Mouse (Mus musculus) hindbrain, embryonic 14.5 days (tissue): ENCODE results near the gene Oaz1. TPM values are rescaled to one million over a fixed set of nuclear protein-coding genes. Genes with fewer than 3 reads are reported as not detected.

ENCODE experiments used
- ATAC-seq: fragments of 200-750 bp; cut with Nextera tagmentation; 2 replicates; pipeline ENCODE4 v1.8.0; 2017; ENCODE audit warnings: moderate number of reproducible peaks, mild to moderate bottlenecking, moderate TSS enrichment, moderate library complexity; ENCODE audit not compliant: low FRiP score
- DNase-seq: peaks from one replicate; pipeline ENCODE4 v3.0.0-alpha.2; 2015; ENCODE audit warnings: low spot score
- H3K27ac ChIP-seq: fragments of 300-500 bp; sonication (generic); 2 replicates; pipeline ENCODE4 v1.5.1; 2014; ENCODE audit warnings: mild to moderate bottlenecking, moderate library complexity
- H3K27me3 ChIP-seq: fragments of 300-500 bp; sonication (generic); 2 replicates; pipeline ENCODE4 v1.6.1; 2014; ENCODE audit warnings: mild to moderate bottlenecking, low read length, mixed read lengths; ENCODE audit not compliant: control insufficient read depth, insufficient read depth
- H3K36me3 ChIP-seq: fragments of 300-500 bp; sonication (generic); replicated peaks from 2 replicates; pipeline ENCODE4 v1.6.1; 2014; ENCODE audit not compliant: control insufficient read depth, insufficient read depth
- H3K4me1 ChIP-seq: fragments of 300-500 bp; sonication (generic); replicated peaks from 2 replicates; pipeline ENCODE4 v1.6.1; 2014; ENCODE audit warnings: antibody characterized with exemption, low read length, mixed read lengths; ENCODE audit not compliant: control insufficient read depth, insufficient read depth
- H3K4me2 ChIP-seq: fragments of 300-500 bp; sonication (generic); replicated peaks from 2 replicates; pipeline ENCODE4 v1.6.1; 2014; ENCODE audit warnings: mild to moderate bottlenecking, moderate library complexity
- H3K4me3 ChIP-seq: fragments of 300-500 bp; sonication (generic); replicated peaks from 2 replicates; pipeline ENCODE4 v1.5.1; 2014; ENCODE audit warnings: mild to moderate bottlenecking, low read length
- H3K9ac ChIP-seq: fragments of 300-500 bp; sonication (generic); 2 replicates; pipeline ENCODE4 v1.6.1; 2014
- H3K9me3 ChIP-seq: fragments of 300-500 bp; sonication (generic); 2 replicates; pipeline ENCODE4 v1.6.1; 2016; ENCODE audit warnings: low read length; ENCODE audit not compliant: control insufficient read depth
- WGBS: fragments of 180-500 bp; shearing (Covaris S2); extraction: QIAGEN DNeasy Blood & Tissue Kit; methylation state at CpG from one replicate; pipeline ENCODE4 v1.1.7; 2014; 5-methylcytosine and 5-hydroxymethylcytosine counted together
- polyA plus RNA-seq: library from polyadenylated mRNA; unstranded; fragments of >200 nt; fragmentation: Nextera tagmentation; extraction: Ambion mirVana; gene quantifications from 2 replicates; pipeline ENCODE4 v1.2.1, GENCODE M21; 2014

Gene Oaz1
- polyA plus RNA-seq, 1 experiment from 2014 or later: 1,195 TPM

- Histone ChIP-seq H3K4me2 (no peak overlapping the region), H3K36me3 (no peaks in the 10 kb centered on the region)
Measured at GRCm38 (mm10) chr10:80818599-80819281, 7.7 kb upstream of the Oaz1 start.

DNA sequence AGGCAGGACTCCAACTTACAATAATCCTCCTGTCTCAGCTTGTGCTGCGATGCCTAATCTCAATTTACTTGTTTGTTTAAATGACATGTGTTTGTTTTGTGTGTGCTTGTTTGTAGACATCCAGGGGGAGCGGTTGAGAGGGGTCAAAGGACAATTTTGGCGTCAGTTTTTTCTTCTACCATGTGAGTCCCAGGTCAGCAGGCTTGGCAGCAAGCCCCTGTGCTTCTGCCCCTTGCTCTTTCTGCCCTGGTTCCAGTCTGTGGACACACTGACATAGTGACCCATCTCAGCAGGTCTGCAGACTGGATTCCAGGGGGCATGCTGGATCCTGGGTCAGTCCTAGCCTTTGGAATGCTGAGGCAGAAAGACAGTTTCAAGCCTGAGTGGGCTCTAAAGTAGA is 7.0 kb upstream of the Oaz1 start:
- ATAC-seq: no peak
- no peak overlapping the region for H3K4me2 ChIP-seq
- H3K4me3 ChIP-seq: no peak overlapping the region
- H3K36me3 ChIP-seq: no peaks in the 10 kb centered on the region
- H3K27me3 ChIP-seq: no peaks in the 10 kb centered on the region
- 66% methylated on average over 3 of the region's 3 CpGs for WGBS
- H3K9me3 ChIP-seq: no peaks in the 10 kb centered on the region
- no peak for DNase-seq
- no peaks in the 10 kb centered on the region for H3K4me1 ChIP-seq
- H3K27ac ChIP-seq: no peak overlapping the region
- no peak overlapping the region for H3K9ac ChIP-seq

More at GRCm38 (mm10) chr10:80818599-80819281, 7.7 kb upstream of the Oaz1 start:
- Histone ChIP-seq H3K4me1 (no peaks in the 10 kb centered on the region), H3K27me3 (no peaks in the 10 kb centered on the region), H3K4me3 (no peak overlapping the region), H3K27ac (no peak overlapping the region), H3K9ac (no peak overlapping the region), H3K9me3 (no peaks in the 10 kb centered on the region)
- WGBS: 58% methylated on average over 6 of the region's 6 CpGs
- no peak for ATAC-seq
- DNase-seq: no peak

DNA sequence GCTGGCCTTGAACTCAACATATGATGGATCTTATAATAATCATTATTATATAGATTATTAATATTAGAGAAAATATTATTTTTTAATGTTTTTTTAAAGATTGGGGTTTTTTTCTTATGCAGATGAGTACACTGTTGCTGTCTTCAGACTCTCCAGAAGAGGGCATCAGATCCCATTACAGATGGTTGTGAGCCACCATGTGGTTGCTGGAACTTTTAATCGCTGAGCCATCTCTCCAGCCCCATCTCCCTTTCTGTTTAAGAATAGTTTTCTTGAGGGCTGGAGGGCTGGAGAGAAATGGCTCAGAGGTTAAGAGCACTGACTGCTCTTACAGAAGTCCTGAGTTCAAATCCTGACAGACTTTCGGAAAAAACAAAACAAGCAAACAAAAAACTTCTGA is 4.5 kb upstream of the Oaz1 start:
- H3K9me3 ChIP-seq: no peaks in the 10 kb centered on the region
- no peaks in the 10 kb centered on the region for H3K27me3 ChIP-seq
- H3K4me1 ChIP-seq: no peaks in the 10 kb centered on the region
- no peak overlapping the region for H3K4me2 ChIP-seq
- WGBS: 44% methylated on average over 2 of the region's 2 CpGs
- DNase-seq: no peak
- H3K27ac ChIP-seq: no peak overlapping the region
- no peaks in the 10 kb centered on the region for H3K36me3 ChIP-seq
- H3K4me3 ChIP-seq: no peak overlapping the region
- H3K9ac ChIP-seq: no peak overlapping the region
- no peak for ATAC-seq

DNA sequence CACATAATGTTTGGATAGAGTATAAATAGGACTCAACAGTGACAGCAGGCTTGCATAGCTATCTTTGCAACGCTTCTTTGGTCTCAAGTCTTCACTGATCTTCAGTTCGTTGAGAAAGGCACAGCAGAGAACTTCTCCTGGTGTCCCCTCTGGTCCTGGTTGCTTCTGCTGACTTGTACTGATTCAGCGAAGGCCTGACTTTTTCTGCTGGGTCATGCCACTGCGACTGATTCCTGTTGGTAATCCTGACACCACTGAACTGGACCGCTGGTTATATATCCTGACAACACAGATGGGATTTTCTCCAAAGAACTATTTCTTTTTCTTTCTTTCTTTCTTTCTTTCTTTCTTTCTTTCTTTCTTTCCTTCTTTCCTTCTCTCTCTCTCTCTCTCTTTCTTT is 3.9 kb upstream of the Oaz1 start:
- DNase-seq: no peak
- Histone ChIP-seq H3K9me3 (no peaks in the 10 kb centered on the region), H3K36me3 (no peaks in the 10 kb centered on the region), H3K4me1 (peaks cover 1% of the 10 kb centered on the region), H3K27me3 (no peaks in the 10 kb centered on the region), H3K27ac (no peak overlapping the region), H3K9ac (no peak overlapping the region), H3K4me3 (no peak overlapping the region), H3K4me2 (no peak overlapping the region)
- 90% methylated on average over 5 of the region's 5 CpGs for WGBS
- ATAC-seq: no peak

DNA sequence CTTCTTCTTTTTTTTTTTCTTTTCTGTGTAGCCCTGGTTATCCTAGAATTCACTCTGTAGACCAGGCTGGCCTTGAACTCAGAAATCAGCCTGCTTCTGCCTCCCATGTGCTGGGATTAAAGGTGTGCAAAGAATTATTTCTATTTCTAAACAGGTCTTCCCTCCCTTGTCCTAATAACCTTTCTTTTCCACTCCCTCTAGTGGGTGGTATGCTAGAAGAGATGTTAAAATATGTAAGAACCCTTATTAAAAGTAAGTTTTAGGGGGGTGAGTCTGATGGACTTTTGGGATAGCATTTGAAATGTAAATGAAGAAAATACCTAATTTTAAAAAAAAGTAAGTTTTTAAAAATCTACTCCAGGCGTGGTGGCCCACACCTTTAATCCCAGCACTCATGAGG is 3.1 kb upstream of the Oaz1 start:
- Histone ChIP-seq H3K27ac (no peak overlapping the region), H3K27me3 (no peaks in the 10 kb centered on the region)
- WGBS: 93% methylated on average over 1 of the region's 1 CpGs

GRCm38 (mm10) chr10:80823847-80824643 is 2.4 kb upstream of the Oaz1 start:
- Histone ChIP-seq H3K27me3 (no peaks in the 10 kb centered on the region), H3K36me3 (peaks cover under 1% of the 10 kb centered on the region), H3K4me3 (no peak overlapping the region), H3K9me3 (no peaks in the 10 kb centered on the region), H3K4me2 (no peak overlapping the region), H3K9ac (no peak overlapping the region), H3K4me1 (peaks cover 12% of the 10 kb centered on the region), H3K27ac (no peak overlapping the region)
- DNase-seq: no peak
- 70% methylated on average over 8 of the region's 8 CpGs for WGBS
- no peak for ATAC-seq

More for the DNA sequence above, 3.1 kb upstream of the Oaz1 start:
- no peak for ATAC-seq
- peaks cover 9% of the 10 kb centered on the region for H3K4me1 ChIP-seq
- H3K4me2 ChIP-seq: no peak overlapping the region
- no peaks in the 10 kb centered on the region for H3K9me3 ChIP-seq
- no peak overlapping the region for H3K4me3 ChIP-seq
- H3K9ac ChIP-seq: no peak overlapping the region
- no peaks in the 10 kb centered on the region for H3K36me3 ChIP-seq
- no peak for DNase-seq

DNA sequence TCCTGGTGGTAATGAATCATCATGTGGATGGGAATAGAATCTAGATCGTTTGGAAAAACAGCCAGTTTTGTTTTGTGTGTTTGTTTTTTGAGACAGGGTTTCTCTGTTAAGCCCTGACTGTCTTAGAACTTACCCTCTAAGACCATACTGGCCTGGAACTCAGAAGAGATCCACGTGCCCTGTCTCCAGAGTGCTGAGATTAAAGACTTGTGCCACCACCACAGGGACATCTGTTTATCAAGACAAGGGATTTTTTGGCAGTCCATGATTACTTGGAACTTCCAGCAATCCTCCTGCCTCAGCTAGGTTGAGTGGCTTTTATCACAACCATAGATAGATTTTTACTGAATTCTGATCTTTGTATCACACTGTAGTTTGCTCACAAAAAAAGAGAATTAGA is 1.6 kb upstream of the Oaz1 start:
- Histone ChIP-seq H3K27ac (no peak overlapping the region), H3K9ac (no peak overlapping the region), H3K36me3 (peaks cover 9% of the 10 kb centered on the region), H3K27me3 (no peaks in the 10 kb centered on the region), H3K4me1 (peaks cover 12% of the 10 kb centered on the region), H3K9me3 (no peaks in the 10 kb centered on the region), H3K4me3 (no peak overlapping the region), H3K4me2 (no peak overlapping the region)
- no peak for ATAC-seq
- no peak for DNase-seq
- WGBS: 78% methylated on average over 2 of the region's 2 CpGs

DNA sequence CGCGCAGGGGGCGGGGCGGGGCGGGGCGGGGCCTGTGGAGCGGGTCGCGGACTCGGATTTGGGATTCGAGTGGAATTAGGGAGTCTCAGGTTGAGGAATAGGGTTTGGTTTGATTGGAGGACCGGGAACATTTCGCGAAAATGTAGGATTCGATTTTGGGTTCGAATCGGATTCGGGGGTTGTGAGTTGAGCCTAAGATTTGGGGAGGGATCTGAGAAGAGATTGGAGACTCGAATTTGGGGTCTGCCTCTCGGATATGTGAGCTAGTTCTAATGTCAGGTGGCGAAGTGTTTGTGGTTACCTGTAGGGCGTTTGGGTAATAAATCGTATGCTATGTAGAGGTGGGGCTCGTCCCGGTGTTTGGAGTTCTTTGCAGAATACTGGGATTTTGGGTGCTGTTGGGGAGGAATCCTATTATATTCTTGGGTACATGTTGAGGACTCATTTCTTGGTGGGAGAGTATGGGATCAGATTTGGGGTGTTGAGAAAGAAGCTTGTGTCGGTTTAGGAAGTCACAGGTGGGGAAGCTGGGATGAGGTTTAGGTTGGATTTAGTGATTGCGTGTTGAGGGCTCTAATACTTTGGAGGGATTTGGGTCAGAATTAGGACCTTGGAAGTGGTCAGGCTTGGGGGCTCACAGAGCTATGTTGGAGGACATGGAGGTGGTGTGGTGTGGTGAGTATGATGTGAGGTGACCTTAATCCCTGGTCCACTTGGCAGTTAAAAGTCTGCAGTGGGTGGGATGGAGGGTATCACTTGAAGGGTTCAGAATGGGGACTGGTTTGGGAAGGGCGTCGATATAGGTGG is 810 bp downstream of the Oaz1 start:
- ATAC-seq (no peak), DNase-seq (no peak)
- peaks cover 12% of the 10 kb centered on the region for H3K4me1 ChIP-seq
- H3K36me3 ChIP-seq: peaks cover 25% of the 10 kb centered on the region
- peak overlapping the region; percentile 95 for H3K27ac ChIP-seq
- H3K4me3 ChIP-seq: peak overlapping the region; percentile 73
- peak overlapping the region; percentile 91 for H3K4me2 ChIP-seq
- no peaks in the 10 kb centered on the region for H3K9me3 ChIP-seq
- no peaks in the 10 kb centered on the region for H3K27me3 ChIP-seq
- H3K9ac ChIP-seq: peak overlapping the region; percentile 96
- WGBS: 11% methylated on average over 25 of the region's 29 CpGs

GRCm38 (mm10) chr10:80827870-80828420 is 1.5 kb downstream of the Oaz1 start:
- ATAC-seq: no peak
- WGBS: 83% methylated on average over 10 of the region's 10 CpGs
- no peak overlapping the region for H3K27ac ChIP-seq
- H3K4me1 ChIP-seq: peaks cover 12% of the 10 kb centered on the region
- no peak for DNase-seq
- peak overlapping the region; percentile 96 for H3K9ac ChIP-seq
- H3K27me3 ChIP-seq: no peaks in the 10 kb centered on the region
- H3K4me2 ChIP-seq: peak overlapping the region; percentile 91
- no peaks in the 10 kb centered on the region for H3K9me3 ChIP-seq
- H3K4me3 ChIP-seq: peak overlapping the region; percentile 73
- H3K36me3 ChIP-seq: peaks cover 27% of the 10 kb centered on the region
